Mouse (Mus musculus): ENCODE measurements at regions not wholly inside any gene's neighbourhood (a gene's known extent, or its start where the extent isn't known, plus 50 kb on each side); places are given as distances from the start of the nearest gene placed in this dataset.

DNA sequence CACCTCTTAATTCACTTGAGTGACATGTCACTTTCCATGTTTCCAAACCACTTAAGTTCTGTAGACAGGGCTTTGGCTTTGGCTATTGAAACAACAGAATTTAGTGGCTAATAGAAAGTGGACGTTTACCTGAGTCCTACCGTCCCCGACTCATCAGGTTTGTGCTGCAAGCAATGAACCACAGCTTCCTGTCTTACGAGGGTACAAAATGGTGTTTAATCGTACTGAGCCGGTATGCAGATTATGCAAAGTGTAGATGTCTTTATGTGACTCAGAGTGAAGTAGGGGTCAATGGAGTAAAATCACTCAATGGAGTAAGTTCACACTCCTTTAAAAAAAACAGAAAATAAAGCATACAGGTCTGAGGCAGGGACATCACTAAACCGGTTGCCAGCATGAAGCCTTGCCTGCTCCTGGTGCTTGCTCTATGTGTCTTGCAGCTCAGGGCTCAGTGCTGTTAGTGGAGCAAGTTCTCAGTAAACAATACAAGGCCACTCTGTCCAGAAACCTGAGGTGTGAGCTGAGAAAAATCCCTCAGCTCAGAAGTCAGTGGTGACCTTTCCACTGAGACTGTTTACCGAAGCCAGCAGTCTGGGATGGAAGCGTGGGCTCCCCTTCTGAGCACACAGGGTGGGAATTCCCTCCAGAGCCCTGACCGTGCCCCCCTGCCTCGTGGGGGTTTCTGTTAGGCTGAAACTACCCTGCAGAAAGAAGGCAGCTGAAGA is 226.1 kb upstream of the Jun start:
- TF ChIP-seq CTCF (IDR thresholded peaks at IDR 0.05; ENCODE audit: control insufficient read depth, insufficient read depth, insufficient replicate concordance, low read depth, low read length): no peak
- no peak for TF ChIP-seq POLR2A (IDR thresholded peaks at IDR 0.05; ENCODE audit: control insufficient read depth, low read depth, low read length)

Data from testis, adult 2 months (tissue).